Mouse (Mus musculus) MEL (cell line): ENCODE results near the gene Zic5. TPM values are rescaled to one million over a fixed set of nuclear protein-coding genes. Genes with fewer than 3 reads are reported as not detected.

Source experiments
- DNase-seq: peaks from one replicate; pipeline ENCODE4 v3.0.0; 2011; ENCODE audit warnings: low read depth, low spot score
- H3K27ac ChIP-seq: 2 replicates; pipeline ENCODE4 v1.5.1; 2012; ENCODE audit warnings: low read depth, mild to moderate bottlenecking, control low read depth, low read length, moderate library complexity; ENCODE audit not compliant: control insufficient read depth
- H3K27me3 ChIP-seq, 2 experiments: fragments of 150-350 bp in 1 of 2; sonication (generic) in 1 of 2; 2 replicates each; pipeline ENCODE4 v1.6.1; 2012; ENCODE audit warnings: low read length in 2 of 2, mild to moderate bottlenecking in 2 of 2, improper control_type of control experiment in 1 of 2, moderate library complexity in 1 of 2; ENCODE audit not compliant: insufficient read depth in 2 of 2, control insufficient read depth in 1 of 2
- H3K36me3 ChIP-seq, 2 experiments: 2 replicates each; pipeline ENCODE4 v1.6.1; 2012 to 2014; ENCODE audit warnings: low read length in 2 of 2, improper control_type of control experiment in 1 of 2, inconsistent platforms in 1 of 2, mild to moderate bottlenecking in 1 of 2; ENCODE audit not compliant: insufficient read depth in 2 of 2, control insufficient read depth in 1 of 2
- H3K4me1 ChIP-seq, 2 experiments: fragments of 150-350 bp in 1 of 2; sonication (generic) in 1 of 2; 2 replicates each; pipeline ENCODE4 v1.6.1; 2012; ENCODE audit warnings: low read length in 2 of 2, improper control_type of control experiment in 1 of 2, mild to moderate bottlenecking in 1 of 2; ENCODE audit not compliant: insufficient read depth in 2 of 2, control insufficient read depth in 1 of 2
- H3K4me3 ChIP-seq, 2 experiments: fragments of 150-350 bp in 1 of 2; sonication (generic) in 1 of 2; 2 replicates each; pipeline ENCODE4 v1.5.1; 2012; ENCODE audit warnings: low read depth in 2 of 2, low read length in 2 of 2, mild to moderate bottlenecking in 2 of 2, moderate library complexity in 2 of 2, control low read depth in 1 of 2, improper control_type of control experiment in 1 of 2; ENCODE audit not compliant: control insufficient read depth in 1 of 2, insufficient read depth in 1 of 2
- H3K79me2 ChIP-seq: 2 replicates; pipeline ENCODE4 v1.6.1; 2012; ENCODE audit warnings: mild to moderate bottlenecking, low read length, moderate library complexity; ENCODE audit not compliant: control insufficient read depth, poor library complexity, insufficient read depth
- H3K9ac ChIP-seq: 2 replicates; pipeline ENCODE4 v1.6.1; 2012; ENCODE audit warnings: low read depth, mild to moderate bottlenecking, control low read depth, low read length, moderate library complexity; ENCODE audit not compliant: control insufficient read depth, poor library complexity, severe bottlenecking
- H3K9me3 ChIP-seq: fragments of 150-350 bp; sonication (generic); replicated peaks from 2 replicates; pipeline ENCODE4 v1.6.1; 2012; ENCODE audit warnings: mild to moderate bottlenecking, low read length, improper control_type of control experiment, moderate library complexity; ENCODE audit not compliant: insufficient read depth
- BHLHE40 ChIP-seq: IDR thresholded peaks from 2 replicates; pipeline ENCODE4 v1.6.1; 2012; ENCODE audit warnings: low read depth, mild to moderate bottlenecking, inconsistent platforms, low read length, improper control_type of control experiment, borderline replicate concordance
- CHD1 ChIP-seq: IDR thresholded peaks from 2 replicates; pipeline ENCODE4 v1.6.1; 2012; ENCODE audit warnings: low read depth, mild to moderate bottlenecking, inconsistent platforms, low read length, improper control_type of control experiment
- CHD2 ChIP-seq: IDR thresholded peaks from 2 replicates; pipeline ENCODE4 v1.6.1; 2011; ENCODE audit warnings: low read length, improper control_type of control experiment
- CTCF ChIP-seq, 3 experiments: IDR thresholded peaks in 2 of 3; conservative IDR thresholded peaks in 1 of 3; 2 replicates each; pipeline ENCODE4 v1.5.1; 2011 to 2012; ENCODE audit warnings: low read length in 3 of 3, low read depth in 2 of 3, mild to moderate bottlenecking in 2 of 3, improper control_type of control experiment in 1 of 3, inconsistent platforms in 1 of 3, mixed read lengths in 1 of 3, moderate library complexity in 1 of 3; ENCODE audit not compliant: control insufficient read depth in 1 of 3, insufficient read depth in 1 of 3, poor library complexity in 1 of 3, severe bottlenecking in 1 of 3
- E2F4 ChIP-seq: IDR thresholded peaks from 2 replicates; pipeline ENCODE4 v1.6.1; 2011; ENCODE audit warnings: low read depth, low read length, improper control_type of control experiment, borderline replicate concordance
- EP300 ChIP-seq, 2 experiments: IDR thresholded peaks; 2 replicates each; pipeline ENCODE4 v1.6.1; 2011; ENCODE audit warnings: improper control_type of control experiment in 2 of 2, low read length in 2 of 2, low read depth in 1 of 2, mild to moderate bottlenecking in 1 of 2
- ETS1 ChIP-seq: IDR thresholded peaks from 2 replicates; pipeline ENCODE4 v1.6.1; 2012; ENCODE audit warnings: low read depth, mild to moderate bottlenecking, inconsistent platforms, low read length, improper control_type of control experiment, moderate library complexity
- JUND ChIP-seq: IDR thresholded peaks from 2 replicates; pipeline ENCODE4 v1.6.1; 2011; ENCODE audit warnings: low read depth, mild to moderate bottlenecking, improper control_type of control experiment, low read length
- KAT2A ChIP-seq: conservative IDR thresholded peaks from 2 replicates; pipeline ENCODE4 v1.6.1; 2012; ENCODE audit warnings: low read depth, low read length, improper control_type of control experiment, inconsistent platforms
- MEF2A ChIP-seq: IDR thresholded peaks from 2 replicates; pipeline ENCODE4 v1.6.1; 2014; ENCODE audit warnings: low read depth, mild to moderate bottlenecking, inconsistent platforms, low read length, improper control_type of control experiment; ENCODE audit not compliant: poor library complexity, insufficient replicate concordance, severe bottlenecking; ENCODE audit errors: extremely low read depth
- MXI1 ChIP-seq: IDR thresholded peaks from 2 replicates; pipeline ENCODE4 v1.6.1; 2011; ENCODE audit warnings: mild to moderate bottlenecking, low read depth, low read length, improper control_type of control experiment
- MYB ChIP-seq: IDR thresholded peaks from 2 replicates; pipeline ENCODE4 v1.6.1; 2011; ENCODE audit warnings: mild to moderate bottlenecking, low read depth, low read length, improper control_type of control experiment
- NRF1 ChIP-seq: IDR thresholded peaks from 2 replicates; pipeline ENCODE4 v1.6.1; 2014; ENCODE audit warnings: low read depth, mild to moderate bottlenecking, inconsistent platforms, low read length, improper control_type of control experiment, moderate library complexity; ENCODE audit not compliant: poor library complexity, insufficient read depth, severe bottlenecking
- POLR2AphosphoS2 ChIP-seq: IDR thresholded peaks from 2 replicates; pipeline ENCODE4 v1.6.1; 2011; ENCODE audit warnings: low read length, improper control_type of control experiment
- POLR2AphosphoS5 ChIP-seq: IDR thresholded peaks from 2 replicates; pipeline ENCODE4 v1.6.1; 2012; ENCODE audit warnings: low read depth, borderline replicate concordance, mild to moderate bottlenecking, inconsistent platforms, low read length, moderate library complexity, mixed read lengths
- SMC3 ChIP-seq: IDR thresholded peaks from 2 replicates; pipeline ENCODE4 v1.6.1; 2011; ENCODE audit warnings: low read depth, low read length, improper control_type of control experiment
- TBP ChIP-seq: IDR thresholded peaks from 2 replicates; pipeline ENCODE4 v1.8.0; 2011; ENCODE audit warnings: low read depth, low read length, improper control_type of control experiment
- UBTF ChIP-seq: IDR thresholded peaks from 2 replicates; pipeline ENCODE4 v1.6.1; 2012; ENCODE audit warnings: low read depth, mild to moderate bottlenecking, inconsistent platforms, low read length, improper control_type of control experiment, moderate library complexity, borderline replicate concordance; ENCODE audit not compliant: insufficient read depth
- USF1 ChIP-seq: IDR thresholded peaks from 2 replicates; pipeline ENCODE4 v1.6.1; 2014; ENCODE audit warnings: low read depth, mild to moderate bottlenecking, inconsistent platforms, low read length, improper control_type of control experiment, moderate library complexity
- USF2 ChIP-seq, 2 experiments: IDR thresholded peaks; 2 replicates each; pipeline ENCODE4 v1.6.1; 2011 to 2012; ENCODE audit warnings: improper control_type of control experiment in 2 of 2, low read length in 2 of 2, borderline replicate concordance in 1 of 2, inconsistent platforms in 1 of 2, low read depth in 1 of 2, mild to moderate bottlenecking in 1 of 2; ENCODE audit not compliant: insufficient read depth in 1 of 2
- ZKSCAN1 ChIP-seq: IDR thresholded peaks from 2 replicates; pipeline ENCODE4 v1.6.1; 2012; ENCODE audit warnings: low read depth, mild to moderate bottlenecking, inconsistent platforms, low read length, improper control_type of control experiment, moderate library complexity
- polyA plus RNA-seq, 2 experiments: library from polyadenylated mRNA; stranded (reverse) in 1 of 2; unstranded in 1 of 2; fragments of >175 nt in 1 of 2; fragments of >200 nt in 1 of 2; gene quantifications; 2 replicates each; pipeline versions ENCODE4 v1.2.1 to v1.2.4; 2012; ENCODE audit warnings: low replicate concordance in 2 of 2, low read depth in 1 of 2; ENCODE audit not compliant: insufficient read length in 2 of 2, insufficient read depth in 1 of 2, missing spikeins in 1 of 2
- total RNA-seq: library from RNA; depleted of rRNA; stranded (reverse); fragments of 300-350 nt; gene quantifications from 2 replicates; pipeline ENCODE4 v1.2.3, GENCODE M21; 2012

The Zic5 gene
- total and polyA plus RNA-seq, 3 experiments: 10.4 to 50.6 (median 23.6) TPM

DNA sequence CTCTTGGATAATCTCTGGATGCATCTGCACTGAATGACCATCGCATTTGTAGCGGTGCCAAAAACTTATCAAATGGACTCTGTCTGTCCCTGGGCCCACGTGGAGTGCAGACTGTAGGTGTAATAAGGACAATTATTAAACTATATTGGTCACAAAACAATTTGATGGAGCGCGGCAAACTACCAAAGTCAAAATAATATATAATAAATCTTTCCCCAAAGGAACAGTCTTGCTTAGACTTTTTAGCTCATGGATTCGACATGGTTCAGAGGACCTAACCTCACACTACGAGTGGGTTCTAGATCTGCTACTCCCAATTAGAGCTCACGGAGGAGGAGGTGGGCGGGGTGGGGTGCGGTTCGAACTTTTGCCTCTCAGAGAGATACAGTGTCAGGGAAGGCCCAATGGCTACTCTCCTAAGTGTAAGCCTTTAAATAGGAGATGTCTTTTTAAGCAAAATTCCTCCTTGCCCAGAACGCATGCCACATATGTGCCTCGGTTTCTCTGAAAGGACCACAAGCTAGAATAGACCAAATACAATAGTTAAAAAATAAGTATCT is 534 bp upstream of the Zic5 start:
- H3K9ac ChIP-seq: peak overlapping the region; percentile 93

GRCm38 (mm10) chr14:122464351-122464762 is 1.1 kb downstream of the Zic5 start:
- TF ChIP-seq SMC3 (0 out of 2 replicates have a peak, but pooled peaks have one; percentile 12), UBTF (peak; percentile 32; the same call in 1 of the 2 replicates), BHLHE40 (no peak), CHD1 (0 out of 2 replicates have a peak, but pooled peaks have one; percentile 87)
- peak overlapping the region; percentile 72 to 94 for H3K4me3 ChIP-seq
- H3K79me2 ChIP-seq: peaks cover 50% of the 10 kb centered on the region
- peak overlapping the region; percentile 93 for H3K9ac ChIP-seq
- H3K27me3 ChIP-seq: no peaks in the 10 kb centered on the region
- peaks cover 3 to 19% of the 10 kb centered on the region in 2 experiments; a peak in 3 of 4 replicates for H3K36me3 ChIP-seq
- H3K9me3 ChIP-seq: no peaks in the 10 kb centered on the region
- peaks cover 13 to 14% of the 10 kb centered on the region in 2 experiments for H3K4me1 ChIP-seq
- DNase-seq: no peak
- H3K27ac ChIP-seq: peak overlapping the region; percentile 84

More for the DNA sequence above, 534 bp upstream of the Zic5 start:
- Histone ChIP-seq H3K9me3 (no peaks in the 10 kb centered on the region), H3K27ac (no peak overlapping the region), H3K36me3 (peaks cover 0 to 10% of the 10 kb centered on the region in 2 experiments; a peak in 3 of 4 replicates), H3K79me2 (peaks cover 40% of the 10 kb centered on the region), H3K4me1 (peaks cover 8 to 10% of the 10 kb centered on the region in 2 experiments), H3K4me3 (peak overlapping the region; percentile 72 to 94), H3K27me3 (no peaks in the 10 kb centered on the region)
- no peak; the same call in 1 of the 2 replicates for TF ChIP-seq MXI1
- TF ChIP-seq MEF2A: no peak
- no peak for TF ChIP-seq BHLHE40
- no peak for TF ChIP-seq MYB
- no peak for TF ChIP-seq POLR2AphosphoS5
- no peak for TF ChIP-seq ETS1
- TF ChIP-seq KAT2A: no peak
- TF ChIP-seq E2F4: no peak
- TF ChIP-seq POLR2AphosphoS2: no peak
- no peak for TF ChIP-seq USF2 (IDR thresholded peaks at IDR 0.05; ENCODE audit: borderline replicate concordance in 1 of 2, insufficient read depth in 1 of 2, low read depth in 1 of 2, low read length in 2 of 2)
- TF ChIP-seq NRF1: no peak
- no peak for TF ChIP-seq CTCF (IDR thresholded peaks at IDR 0.05 in 2 of 3, conservative IDR thresholded peaks at IDR 0.05 in 1 of 3; ENCODE audit: control insufficient read depth in 1 of 3, insufficient read depth in 1 of 3, low read depth in 2 of 3, low read length in 3 of 3, poor library complexity in 1 of 3, severe bottlenecking in 1 of 3)
- TF ChIP-seq EP300 (IDR thresholded peaks at IDR 0.05; ENCODE audit: low read depth in 1 of 2, low read length in 2 of 2): no peak
- TF ChIP-seq SMC3: no peak
- TF ChIP-seq JUND: no peak
- TF ChIP-seq ZKSCAN1: no peak
- TF ChIP-seq USF1: no peak
- no peak for TF ChIP-seq TBP
- TF ChIP-seq CHD2: no peak
- DNase-seq: peak; percentile 59
